Mouse (Mus musculus): ENCODE data around the gene Acadm.
A peak's percentile ranks its signal among the peaks of the same experiment; 100 is the strongest.

Acadm gene

GRCm38 (mm10) chr3:153944335-153944990 is at the start of gene Acadm:
Acadm (minus strand) TSS chr3:153944632.
- DNase-seq (ENCODE audit: low spot score) = peak; percentile 99

- peak; percentile 61 for DNase-seq (ENCODE audit: low spot score)
Observed at GRCm38 (mm10) chr3:153984428-153985340, 40.3 kb upstream of the Acadm start.

- DNase-seq (ENCODE audit: low spot score) = no peak
Observed at GRCm38 (mm10) chr3:153980611-153981010, 36.2 kb upstream of the Acadm start.

GRCm38 (mm10) chr3:153975791-153976190 is 31.4 kb upstream of the Acadm start:
- no peak for DNase-seq (ENCODE audit: low spot score)

- DNase-seq (ENCODE audit: low spot score) = peak; percentile 46
Observed at GRCm38 (mm10) chr3:153975060-153975459, 30.6 kb upstream of the Acadm start.

GRCm38 (mm10) chr3:153973949-153974760 is 29.7 kb upstream of the Acadm start:
- no peak for DNase-seq (ENCODE audit: low spot score)

- DNase-seq (ENCODE audit: low spot score) = peak; percentile 35
Observed at GRCm38 (mm10) chr3:153973171-153973948, 28.9 kb upstream of the Acadm start, which contains the start of gene Slc44a5. Slc44a5 (plus strand) TSS chr3:153973436.

GRCm38 (mm10) chr3:153969451-153969850 is 25.0 kb upstream of the Acadm start:
- no peak for DNase-seq (ENCODE audit: low spot score)

GRCm38 (mm10) chr3:153968549-153968948 is 24.1 kb upstream of the Acadm start:
- DNase-seq (ENCODE audit: low spot score) = peak; percentile 83

- DNase-seq (ENCODE audit: low spot score) = no peak
Observed at GRCm38 (mm10) chr3:153967447-153967846, 23.0 kb upstream of the Acadm start.

GRCm38 (mm10) chr3:153961632-153962389 is 17.4 kb upstream of the Acadm start:
- peak; percentile 70 for DNase-seq (ENCODE audit: low spot score)

- DNase-seq (ENCODE audit: low spot score) = no peak
Observed at GRCm38 (mm10) chr3:153960884-153961283, 16.5 kb upstream of the Acadm start.

GRCm38 (mm10) chr3:153959731-153960207 is 15.3 kb upstream of the Acadm start:
- DNase-seq (ENCODE audit: low spot score) = no peak

GRCm38 (mm10) chr3:153959035-153959730 is 14.8 kb upstream of the Acadm start:
- peak; percentile 64 for DNase-seq (ENCODE audit: low spot score)

GRCm38 (mm10) chr3:153957916-153958315 is 13.5 kb upstream of the Acadm start:
- no peak for DNase-seq (ENCODE audit: low spot score)

GRCm38 (mm10) chr3:153948176-153948575 is 3.7 kb upstream of the Acadm start:
- no peak for DNase-seq (ENCODE audit: low spot score)

GRCm38 (mm10) chr3:153947271-153947670 is 2.8 kb upstream of the Acadm start:
- no peak for DNase-seq (ENCODE audit: low spot score)

GRCm38 (mm10) chr3:153943901-153944334 is 514 bp downstream of the Acadm start:
- DNase-seq (ENCODE audit: low spot score) = peak; percentile 52

GRCm38 (mm10) chr3:153943003-153943640 is 1.3 kb downstream of the Acadm start:
- no peak for DNase-seq (ENCODE audit: low spot score)

All from embryo, embryonic 10 days (tissue).